Mouse (Mus musculus) kidney, postnatal 4 days (tissue): Measurements from ENCODE around the gene Tmem209.

Experiments
- DNase-seq, 2 experiments: peaks; one replicate each; pipeline ENCODE4 v3.0.0; 2021; ENCODE audit warnings: mixed read lengths in 2 of 2

Tmem209 gene

GRCm38 (mm10) chr6:30460750-30461446, 48.7 kb downstream of the Tmem209 start:
- peak; percentile 80 to 90 for DNase-seq

DNA sequence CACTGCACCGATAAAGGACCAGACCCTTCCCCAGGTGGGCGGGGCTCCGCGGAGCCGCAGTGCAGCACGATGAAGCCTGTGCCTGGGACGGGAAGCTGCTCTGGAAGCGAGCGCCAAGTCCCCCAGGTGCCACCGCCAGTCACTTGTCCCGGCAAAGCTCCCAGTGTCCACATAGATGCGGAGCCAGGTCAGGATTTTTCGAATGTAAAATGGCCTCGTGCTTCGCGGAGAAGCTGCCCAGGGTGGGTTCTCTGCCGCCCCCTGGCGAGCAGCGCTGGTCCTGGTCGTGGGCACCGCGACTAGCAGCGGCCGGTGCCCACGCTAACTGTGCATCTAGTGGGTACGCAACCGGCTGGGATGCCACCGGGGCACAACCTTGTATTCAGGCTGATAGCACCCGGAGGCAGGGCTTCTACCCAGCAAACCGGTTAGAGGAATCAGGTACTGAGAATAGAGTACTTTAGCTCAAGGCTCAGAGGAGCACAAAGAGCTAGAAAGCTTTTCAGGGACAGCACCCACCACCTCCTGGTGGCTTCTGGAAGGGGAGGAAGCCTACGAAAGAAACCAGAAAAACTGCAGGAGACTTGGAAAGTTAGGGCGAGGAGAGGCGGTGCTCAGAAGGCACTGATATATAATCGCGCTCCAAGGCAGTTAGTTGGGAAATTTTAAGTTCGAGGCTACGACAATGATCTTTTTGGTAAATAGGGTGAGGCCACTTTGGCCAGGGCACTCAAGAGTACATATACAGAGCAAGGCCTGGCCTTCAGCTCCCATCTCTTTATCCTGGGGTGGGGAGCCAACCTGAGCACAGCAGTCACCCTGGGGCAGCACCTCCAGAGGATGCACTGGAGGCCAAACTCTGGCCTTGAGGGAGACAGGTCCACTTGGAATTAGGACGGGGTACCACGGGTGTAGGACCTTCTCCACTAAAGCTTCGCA, 49.5 kb downstream of the Tmem209 start:
- peak; percentile 88 to 93 for DNase-seq

- no peak for DNase-seq
Measured at GRCm38 (mm10) chr6:30459056-30459747, 50.4 kb downstream of the Tmem209 start.

GRCm38 (mm10) chr6:30458626-30459025, 51.0 kb downstream of the Tmem209 start:
- DNase-seq: no peak

DNA sequence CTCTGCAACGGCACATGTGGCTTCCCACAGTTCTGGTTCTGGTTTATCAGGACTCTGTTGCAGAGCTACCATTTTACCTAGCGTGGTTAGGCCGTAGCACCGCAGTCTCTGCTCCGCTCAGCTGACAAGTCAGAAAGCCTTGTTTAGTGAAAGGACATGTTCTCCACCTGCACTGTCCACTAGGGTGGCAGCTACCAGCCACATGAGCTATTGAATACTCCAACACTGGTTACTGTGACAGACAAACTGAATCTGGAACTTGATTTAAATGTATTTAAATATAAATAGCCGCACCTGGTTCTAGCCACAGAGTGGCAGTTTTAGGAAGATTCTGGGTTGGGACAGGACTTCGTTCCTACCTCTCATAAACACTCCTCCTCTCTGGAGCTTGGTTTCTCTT, 52.6 kb downstream of the Tmem209 start:
- no peak for DNase-seq

DNA sequence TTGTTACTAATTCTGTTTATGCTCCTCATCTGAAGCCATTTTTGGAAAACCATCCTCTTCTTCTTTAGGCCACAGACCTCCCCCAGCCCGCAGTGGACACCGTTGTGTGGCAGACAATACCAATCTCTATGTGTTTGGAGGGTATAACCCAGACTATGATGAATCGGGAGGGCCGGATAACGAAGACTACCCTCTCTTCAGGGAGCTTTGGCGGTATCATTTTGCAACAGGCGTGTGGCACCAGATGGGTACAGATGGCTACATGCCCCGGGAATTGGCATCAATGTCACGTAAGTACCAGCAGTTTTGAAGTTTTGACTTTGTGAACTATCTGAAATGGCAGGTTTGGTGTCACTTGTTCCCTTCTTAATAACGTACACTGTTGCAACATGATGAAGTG, 70.0 kb downstream of the Tmem209 start:
- no peak for DNase-seq

GRCm38 (mm10) chr6:30437054-30437453, 72.5 kb downstream of the Tmem209 start:
- no peak for DNase-seq

DNA sequence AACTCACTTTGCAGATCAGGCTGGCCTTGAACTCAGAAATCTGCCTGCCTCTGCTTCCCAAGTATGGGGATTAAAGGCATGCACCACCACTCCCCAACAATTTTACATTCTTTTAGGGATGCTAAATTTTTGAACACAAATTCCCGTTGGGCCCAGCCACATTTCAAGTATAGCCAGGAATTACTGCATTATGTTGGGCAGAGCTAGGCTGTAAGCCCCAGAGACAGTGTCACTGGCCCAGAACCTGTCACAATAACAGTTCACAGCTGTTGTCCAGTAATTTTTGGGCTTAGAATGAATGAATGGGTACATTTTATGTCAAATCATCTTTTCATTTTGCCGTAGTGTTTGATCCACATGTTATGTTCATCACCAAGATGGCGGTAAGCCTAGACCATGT, 73.1 kb downstream of the Tmem209 start:
- DNase-seq: no peak

GRCm38 (mm10) chr6:30432461-30433192, 77.0 kb downstream of the Tmem209 start:
- no peak for DNase-seq
